Mouse (Mus musculus) heart, adult 2 months (tissue): ENCODE results near the gene Unc5c.

Source experiments
- CTCF ChIP-seq: fragments of 200-600 bp; IDR thresholded peaks from 2 replicates; pipeline ENCODE4 v1.8.1; 2022; ENCODE audit warnings: antibody characterized with exemption, mild to moderate bottlenecking, moderate library complexity
- EP300 ChIP-seq: fragments of 200-500 bp; IDR thresholded peaks from 2 replicates; pipeline ENCODE4 v1.6.1; 2011; ENCODE audit warnings: low read depth, low read length, control low read depth; ENCODE audit not compliant: insufficient read depth
- POLR2A ChIP-seq: fragments of 200-500 bp; IDR thresholded peaks from 2 replicates; pipeline ENCODE4 v1.6.1; 2011; ENCODE audit warnings: mild to moderate bottlenecking, low read depth, low read length, control low read depth; ENCODE audit not compliant: insufficient read depth

DNA sequence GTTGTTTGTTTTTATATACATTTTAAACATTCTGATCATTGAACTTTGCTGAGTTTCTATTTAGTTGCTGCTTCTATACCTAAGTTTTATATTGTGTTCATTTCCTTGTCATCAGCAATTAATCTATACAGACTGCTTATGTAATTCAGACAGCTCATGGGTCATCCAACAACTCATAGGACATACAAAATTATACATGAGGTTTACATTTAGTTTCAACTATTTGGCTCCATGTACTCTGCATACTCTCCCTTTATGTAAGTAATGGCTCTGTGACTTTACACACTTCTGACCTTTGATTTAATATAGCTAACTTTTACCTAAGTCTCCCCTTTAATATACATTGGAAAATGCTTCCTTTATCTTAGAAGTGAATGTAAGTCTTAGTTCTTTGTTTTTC, 332.4 kb downstream of the Unc5c start:
- no peak for TF ChIP-seq EP300
- no peak for TF ChIP-seq CTCF
- TF ChIP-seq POLR2A = no peak
